Mouse (Mus musculus): Measurements from ENCODE around the gene Abtb2. TPM values are rescaled to one million over a fixed set of nuclear protein-coding genes. Genes with fewer than 3 reads are reported as not detected.
A peak's percentile ranks its signal among the peaks of the same experiment; 100 is the strongest.

Abtb2 gene
- polyA plus RNA-seq, 1 experiment from 2014 or later: 10.5 TPM

DNA sequence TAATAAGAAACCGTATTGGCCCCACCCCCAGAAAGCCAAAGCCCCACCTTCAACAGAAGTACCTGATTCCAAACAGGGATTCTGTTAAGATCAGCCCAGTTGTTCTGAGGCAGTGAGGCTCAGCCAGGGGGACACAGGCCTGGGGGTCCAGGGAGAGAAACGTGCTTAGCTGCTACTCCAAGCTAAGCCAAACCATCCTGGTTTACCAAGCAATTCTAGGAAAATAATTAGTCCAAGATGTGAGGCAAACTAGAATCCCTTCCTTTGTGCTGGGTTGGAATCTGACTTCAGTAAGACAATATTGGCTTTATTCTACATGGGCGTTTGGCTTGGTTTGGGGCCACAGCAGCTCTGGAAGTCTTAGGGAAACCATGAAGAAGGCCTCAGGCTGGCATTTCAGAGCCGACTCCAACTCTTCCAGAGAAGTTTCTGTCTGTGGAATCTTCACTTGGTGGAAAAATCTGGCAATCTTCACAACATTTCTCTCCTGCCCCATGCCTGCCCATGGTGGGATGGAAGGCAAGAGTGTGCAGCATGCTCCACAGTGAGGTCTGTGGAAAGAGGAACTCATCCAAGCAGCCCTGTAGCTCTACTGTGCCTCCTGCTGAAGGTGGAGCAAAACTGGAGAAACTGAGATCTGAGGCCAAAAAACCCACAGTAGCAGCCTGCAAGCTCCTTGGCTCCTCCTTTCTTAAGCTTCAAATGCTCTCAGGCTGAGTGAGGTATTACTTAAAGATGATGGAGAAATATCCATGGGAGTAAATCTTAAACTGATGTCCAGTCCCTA, 128.9 kb downstream of the Abtb2 start:
- Histone ChIP-seq H3K4me2 (replicated peaks) (no peak overlapping the region), H3K4me3 (replicated peaks; ENCODE audit: low read length) (no peak overlapping the region), H3K27ac (no peak overlapping the region), H3K9ac (no peak overlapping the region), H3K4me1 (replicated peaks; ENCODE audit: control insufficient read depth, insufficient read depth, low read length) (peaks cover 8% of the 10 kb centered on the region; the same call in 1 of the 2 replicates), H3K27me3 (ENCODE audit: control insufficient read depth, insufficient read depth, low read length) (no peaks in the 10 kb centered on the region), H3K9me3 (ENCODE audit: control insufficient read depth, low read length) (no peaks in the 10 kb centered on the region), H3K36me3 (replicated peaks; ENCODE audit: control insufficient read depth, insufficient read depth) (no peaks in the 10 kb centered on the region)
- DNase-seq (ENCODE audit: low spot score) (no peak), ATAC-seq (ENCODE audit: low FRiP score) (no peak)
- 82% methylated on average over 4 of the region's 4 CpGs for WGBS

DNA sequence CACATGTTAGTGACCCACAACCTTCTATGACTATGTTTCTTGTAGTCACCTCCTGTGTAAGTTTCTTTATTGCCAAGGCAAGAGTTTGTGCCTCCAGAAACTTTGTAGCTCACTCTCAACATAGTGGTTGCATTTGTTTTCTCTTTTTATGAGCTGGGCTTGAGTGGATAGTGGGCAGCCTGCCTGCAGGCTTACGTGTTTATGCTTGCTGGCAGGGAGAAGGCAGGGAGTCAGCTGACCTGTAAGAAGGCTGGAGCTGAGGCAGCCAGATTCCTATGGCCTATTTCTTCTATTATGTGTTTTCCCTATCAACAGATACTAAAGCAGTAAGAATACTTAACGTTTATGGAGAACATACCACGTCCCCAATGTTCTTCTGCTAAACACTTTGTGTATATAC, 130.1 kb downstream of the Abtb2 start:
- H3K9ac ChIP-seq: no peak overlapping the region
- ATAC-seq (ENCODE audit: low FRiP score) (peak; percentile 49; the same call in 1 of the 2 replicates), DNase-seq (ENCODE audit: low spot score) (no peak)
- WGBS: 69% methylated on average over 3 of the region's 3 CpGs
- no peaks in the 10 kb centered on the region for H3K36me3 ChIP-seq (replicated peaks; ENCODE audit: control insufficient read depth, insufficient read depth)
- no peaks in the 10 kb centered on the region for H3K27me3 ChIP-seq (ENCODE audit: control insufficient read depth, insufficient read depth, low read length)
- no peak overlapping the region for H3K4me3 ChIP-seq (replicated peaks; ENCODE audit: low read length)
- no peaks in the 10 kb centered on the region for H3K4me1 ChIP-seq (replicated peaks; ENCODE audit: control insufficient read depth, insufficient read depth, low read length)
- no peak overlapping the region for H3K4me2 ChIP-seq (replicated peaks)
- no peaks in the 10 kb centered on the region for H3K9me3 ChIP-seq (ENCODE audit: control insufficient read depth, low read length)
- no peak overlapping the region for H3K27ac ChIP-seq

- DNase-seq (ENCODE audit: low spot score): no peak
- no peak overlapping the region for H3K27ac ChIP-seq
- no peak overlapping the region for H3K9ac ChIP-seq
- H3K4me2 ChIP-seq (replicated peaks): no peak overlapping the region
- no peaks in the 10 kb centered on the region for H3K9me3 ChIP-seq (ENCODE audit: control insufficient read depth, low read length)
- no peak overlapping the region for H3K4me3 ChIP-seq (replicated peaks; ENCODE audit: low read length)
- WGBS: 81% methylated on average over 12 of the region's 12 CpGs
- no peak for ATAC-seq (ENCODE audit: low FRiP score)
- H3K36me3 ChIP-seq (replicated peaks; ENCODE audit: control insufficient read depth, insufficient read depth): 0 out of 2 replicates have a peak, but pooled peaks cover 5% of the 10 kb centered on the region
- H3K4me1 ChIP-seq (replicated peaks; ENCODE audit: control insufficient read depth, insufficient read depth, low read length): peaks cover 8% of the 10 kb centered on the region; the same call in 1 of the 2 replicates
- no peaks in the 10 kb centered on the region for H3K27me3 ChIP-seq (ENCODE audit: control insufficient read depth, insufficient read depth, low read length)
Observed at GRCm38 (mm10) chr2:103700514-103700913, 134.4 kb downstream of the Abtb2 start.

GRCm38 (mm10) chr2:103703336-103703735, 137.2 kb downstream of the Abtb2 start:
- 0 out of 2 replicates have a peak overlapping the region, but pooled peaks have one; percentile 57 for H3K27ac ChIP-seq
- 75% methylated on average over 10 of the region's 10 CpGs for WGBS
- H3K27me3 ChIP-seq (ENCODE audit: control insufficient read depth, insufficient read depth, low read length): no peaks in the 10 kb centered on the region

GRCm38 (mm10) chr2:103703865-103704264, 137.8 kb downstream of the Abtb2 start:
- H3K4me2 ChIP-seq (replicated peaks): no peak overlapping the region
- DNase-seq (ENCODE audit: low spot score) (no peak), ATAC-seq (ENCODE audit: low FRiP score) (peak; percentile 53)
- 53% methylated on average over 4 of the region's 4 CpGs for WGBS
- H3K27ac ChIP-seq: 0 out of 2 replicates have a peak overlapping the region, but pooled peaks have one; percentile 57
- H3K4me1 ChIP-seq (replicated peaks; ENCODE audit: control insufficient read depth, insufficient read depth, low read length): peaks cover 17% of the 10 kb centered on the region
- H3K27me3 ChIP-seq (ENCODE audit: control insufficient read depth, insufficient read depth, low read length): no peaks in the 10 kb centered on the region
- H3K9me3 ChIP-seq (ENCODE audit: control insufficient read depth, low read length): no peaks in the 10 kb centered on the region
- peaks cover 17% of the 10 kb centered on the region; the same call in 1 of the 2 replicates for H3K36me3 ChIP-seq (replicated peaks; ENCODE audit: control insufficient read depth, insufficient read depth)
- no peak overlapping the region for H3K4me3 ChIP-seq (replicated peaks; ENCODE audit: low read length)
- H3K9ac ChIP-seq: no peak overlapping the region

More at GRCm38 (mm10) chr2:103703336-103703735, 137.2 kb downstream of the Abtb2 start:
- Histone ChIP-seq H3K36me3 (replicated peaks; ENCODE audit: control insufficient read depth, insufficient read depth) (0 out of 2 replicates have a peak, but pooled peaks cover 12% of the 10 kb centered on the region), H3K4me2 (replicated peaks) (no peak overlapping the region), H3K4me1 (replicated peaks; ENCODE audit: control insufficient read depth, insufficient read depth, low read length) (peaks cover 17% of the 10 kb centered on the region), H3K4me3 (replicated peaks; ENCODE audit: low read length) (no peak overlapping the region), H3K9me3 (ENCODE audit: control insufficient read depth, low read length) (no peaks in the 10 kb centered on the region), H3K9ac (no peak overlapping the region)
- ATAC-seq (ENCODE audit: low FRiP score) (no peak), DNase-seq (ENCODE audit: low spot score) (no peak)

DNA sequence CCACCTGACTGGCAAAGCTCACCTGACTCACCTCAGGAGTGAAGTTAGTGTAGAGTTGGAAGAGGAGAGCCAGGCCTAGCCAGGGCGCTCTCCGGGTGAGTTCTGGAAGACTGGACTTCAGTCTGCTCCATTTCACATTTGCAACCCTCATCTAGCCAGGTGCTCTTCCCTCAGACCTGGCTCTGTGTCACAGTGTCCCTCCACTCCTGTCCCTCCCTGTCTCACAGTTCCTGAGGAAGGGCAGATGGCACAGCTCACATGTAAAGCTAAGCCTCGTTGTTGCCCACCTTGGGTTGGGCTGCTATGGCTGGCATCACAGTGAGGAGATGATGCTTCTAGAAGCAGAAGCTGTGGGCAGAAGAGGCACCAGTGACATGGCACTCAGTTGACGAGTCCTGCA, 139.7 kb downstream of the Abtb2 start:
- 80% methylated on average over 4 of the region's 4 CpGs for WGBS
- peaks cover 17% of the 10 kb centered on the region for H3K4me1 ChIP-seq (replicated peaks; ENCODE audit: control insufficient read depth, insufficient read depth, low read length)
- H3K4me3 ChIP-seq (replicated peaks; ENCODE audit: low read length): no peak overlapping the region
- peaks cover 18% of the 10 kb centered on the region; the same call in 1 of the 2 replicates for H3K36me3 ChIP-seq (replicated peaks; ENCODE audit: control insufficient read depth, insufficient read depth)
- no peak for DNase-seq (ENCODE audit: low spot score)
- no peak for ATAC-seq (ENCODE audit: low FRiP score)
- H3K27me3 ChIP-seq (ENCODE audit: control insufficient read depth, insufficient read depth, low read length): no peaks in the 10 kb centered on the region
- no peak overlapping the region for H3K27ac ChIP-seq
- no peaks in the 10 kb centered on the region for H3K9me3 ChIP-seq (ENCODE audit: control insufficient read depth, low read length)
- H3K4me2 ChIP-seq (replicated peaks): no peak overlapping the region
- no peak overlapping the region for H3K9ac ChIP-seq

DNA sequence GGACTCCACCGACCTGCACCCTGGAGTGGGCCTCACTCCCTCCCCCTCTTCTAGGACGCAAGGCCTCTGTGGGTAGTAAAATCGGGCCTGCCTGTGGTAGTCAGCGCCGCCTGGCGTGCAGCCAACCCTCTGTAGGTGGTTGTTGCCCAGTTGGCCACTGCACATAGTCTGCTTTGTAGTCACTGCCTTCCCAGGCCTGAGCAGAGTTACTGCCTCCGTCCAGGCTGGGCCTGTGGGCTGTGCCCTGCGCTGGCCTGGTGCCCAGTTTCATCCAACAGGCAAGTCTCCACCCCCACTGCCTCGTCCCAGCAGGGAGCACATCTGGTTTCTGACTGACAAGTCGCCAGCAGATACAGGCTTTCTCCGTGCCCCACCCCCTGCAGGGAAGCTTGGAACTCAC, 140.1 kb downstream of the Abtb2 start:
- peak; percentile 70; the same call in 1 of the 2 replicates for ATAC-seq (ENCODE audit: low FRiP score)

GRCm38 (mm10) chr2:103707056-103707776, 141.1 kb downstream of the Abtb2 start:
- Histone ChIP-seq H3K9me3 (ENCODE audit: control insufficient read depth, low read length) (no peaks in the 10 kb centered on the region), H3K27me3 (ENCODE audit: control insufficient read depth, insufficient read depth, low read length) (no peaks in the 10 kb centered on the region), H3K4me3 (replicated peaks; ENCODE audit: low read length) (no peak overlapping the region), H3K4me1 (replicated peaks; ENCODE audit: control insufficient read depth, insufficient read depth, low read length) (peaks cover 17% of the 10 kb centered on the region), H3K27ac (no peak overlapping the region), H3K36me3 (replicated peaks; ENCODE audit: control insufficient read depth, insufficient read depth) (peaks cover 29% of the 10 kb centered on the region; the same call in 1 of the 2 replicates), H3K4me2 (replicated peaks) (no peak overlapping the region), H3K9ac (no peak overlapping the region)
- ATAC-seq (ENCODE audit: low FRiP score) (no peak), DNase-seq (ENCODE audit: low spot score) (no peak)
- WGBS: 74% methylated on average over 6 of the region's 6 CpGs

More for the DNA sequence above, 140.1 kb downstream of the Abtb2 start:
- no peak overlapping the region for H3K4me3 ChIP-seq (replicated peaks; ENCODE audit: low read length)
- H3K9me3 ChIP-seq (ENCODE audit: control insufficient read depth, low read length): no peaks in the 10 kb centered on the region
- WGBS: 39% methylated on average over 11 of the region's 11 CpGs
- no peak overlapping the region for H3K9ac ChIP-seq
- peaks cover 21% of the 10 kb centered on the region; the same call in 1 of the 2 replicates for H3K36me3 ChIP-seq (replicated peaks; ENCODE audit: control insufficient read depth, insufficient read depth)
- no peaks in the 10 kb centered on the region for H3K27me3 ChIP-seq (ENCODE audit: control insufficient read depth, insufficient read depth, low read length)
- no peak overlapping the region for H3K4me2 ChIP-seq (replicated peaks)
- H3K4me1 ChIP-seq (replicated peaks; ENCODE audit: control insufficient read depth, insufficient read depth, low read length): peaks cover 17% of the 10 kb centered on the region
- peak; percentile 48 for DNase-seq (ENCODE audit: low spot score)
- H3K27ac ChIP-seq: no peak overlapping the region

DNA sequence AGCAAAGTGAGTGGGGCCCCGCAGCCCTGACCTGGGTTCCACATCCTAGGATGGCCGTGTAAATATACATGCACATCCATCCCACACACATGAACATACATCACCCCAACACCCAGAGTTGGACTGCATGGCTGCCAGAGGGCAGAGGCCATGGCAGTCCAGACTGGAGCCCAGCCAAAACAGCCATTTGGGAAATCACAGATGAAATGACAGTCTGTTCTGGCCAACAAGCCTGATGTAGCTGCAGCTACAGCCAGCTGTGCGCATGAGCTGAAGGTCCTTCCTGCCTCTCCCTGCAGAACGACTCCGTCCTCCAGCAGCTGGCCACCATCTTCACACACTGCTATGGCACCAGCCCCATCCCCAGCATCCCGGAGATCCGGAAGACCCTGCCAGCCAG, 144.7 kb downstream of the Abtb2 start:
- Histone ChIP-seq H3K27ac (no peak overlapping the region), H3K4me1 (replicated peaks; ENCODE audit: control insufficient read depth, insufficient read depth, low read length) (peaks cover 9% of the 10 kb centered on the region), H3K27me3 (ENCODE audit: control insufficient read depth, insufficient read depth, low read length) (no peaks in the 10 kb centered on the region), H3K9me3 (ENCODE audit: control insufficient read depth, low read length) (no peaks in the 10 kb centered on the region), H3K9ac (no peak overlapping the region), H3K4me2 (replicated peaks) (no peak overlapping the region), H3K4me3 (replicated peaks; ENCODE audit: low read length) (no peak overlapping the region), H3K36me3 (replicated peaks; ENCODE audit: control insufficient read depth, insufficient read depth) (peaks cover 26% of the 10 kb centered on the region; the same call in 1 of the 2 replicates)
- 87% methylated on average over 7 of the region's 7 CpGs for WGBS
- DNase-seq (ENCODE audit: low spot score): no peak
- ATAC-seq (ENCODE audit: low FRiP score): no peak
